Mouse (Mus musculus) left cerebral cortex, adult 2 months (tissue): ENCODE data around the gene Cisd2. TPM values are rescaled to one million over a fixed set of nuclear protein-coding genes. Genes with fewer than 3 reads are reported as not detected.

Experiments
- DNase-seq, 2 experiments: peaks; one replicate each; pipeline ENCODE4 v3.0.0; 2021 to 2022; ENCODE audit warnings: low spot score in 2 of 2, mixed read lengths in 1 of 2; ENCODE audit errors: extremely low spot score in 1 of 2
- H3K27ac ChIP-seq: fragments of 200-600 bp; 2 replicates; pipeline ENCODE4 v1.8.1; 2022
- H3K4me3 ChIP-seq: fragments of 200-600 bp; 2 replicates; pipeline ENCODE4 v1.8.1; 2022
- CTCF ChIP-seq: fragments of 200-600 bp; IDR thresholded peaks from 2 replicates; pipeline ENCODE4 v1.8.1; 2022; ENCODE audit warnings: antibody characterized with exemption, mild to moderate bottlenecking, moderate library complexity
- intact Hi-C: fragments of 180-260 bp; cut with DNase I; formaldehyde crosslinking; loops from one replicate; pipeline ENCODE4 v1.15.1; 2025
- long read RNA-seq, 2 experiments: library from polyadenylated mRNA; stranded (forward); transcript quantifications; one replicate each; pipeline ENCODE4 v2.0.0; 2021; ENCODE audit warnings: borderline mapping rate in 2 of 2
- total RNA-seq, 2 experiments: library from RNA; stranded (reverse); gene quantifications; 2 replicates each; pipeline ENCODE4 v1.2.3; 2021

The Cisd2 gene
- 10 to 100 TPM; 38.7 to 39.3 TPM for total RNA-seq
- long read RNA-seq, experiment 1, transcript Cisd2-201 (3 exons, 3,361 nt): major isoform, 36 of 44 reads
- long read RNA-seq, experiment 1, partial matches to known transcripts: 5 of 44 reads
- long read RNA-seq, experiment 1, other reads (novel, unspliced or antisense): 3 of 44 reads
- long read RNA-seq, experiment 2, transcript Cisd2-201 (3 exons, 3,361 nt): major isoform, 13 of 20 reads
- long read RNA-seq, experiment 2, partial matches to known transcripts: 0 of 20 reads
- long read RNA-seq, experiment 2, other reads (novel, unspliced or antisense): 5 of 20 reads

DNA sequence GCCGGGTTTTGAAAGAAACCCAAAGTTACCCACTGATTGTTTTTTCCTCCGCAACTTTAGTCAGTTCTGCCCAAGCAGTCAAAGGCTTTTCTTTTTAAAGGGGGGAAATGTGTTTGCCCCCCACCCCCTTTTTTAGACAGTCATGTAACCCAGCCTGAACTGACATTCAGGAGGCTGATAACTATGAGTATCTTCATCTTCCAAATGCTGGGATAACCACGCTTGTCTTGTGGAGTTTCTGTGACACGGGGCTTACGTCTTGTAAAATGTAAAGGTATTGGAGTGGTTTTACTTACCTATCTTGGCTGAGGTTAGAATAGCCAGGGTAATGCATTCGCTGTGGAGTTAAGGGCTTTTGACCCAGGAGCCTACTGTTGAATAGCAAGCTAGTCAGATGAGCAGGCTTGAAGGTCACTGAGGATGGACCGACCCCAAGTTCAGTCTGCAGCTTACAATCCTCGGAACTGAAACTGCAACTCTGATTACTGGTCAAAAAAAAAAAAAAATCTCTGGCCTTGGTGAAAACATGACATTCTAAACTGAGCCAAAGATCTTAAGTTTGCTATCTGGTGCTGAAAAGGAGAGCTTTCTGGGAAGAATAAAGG is at the start of gene Cisd2:
Cisd2 (minus strand) TSS at position 318 of the 605 bp plus-strand sequence.
- H3K4me3 ChIP-seq: peak within 1 kb of the TSS; percentile 73
- intact Hi-C loops: loop anchor here (1.0 kb wide), 1 partner anchor 15 kb away; the partner anchor contains the start of gene Ube2d3

DNA sequence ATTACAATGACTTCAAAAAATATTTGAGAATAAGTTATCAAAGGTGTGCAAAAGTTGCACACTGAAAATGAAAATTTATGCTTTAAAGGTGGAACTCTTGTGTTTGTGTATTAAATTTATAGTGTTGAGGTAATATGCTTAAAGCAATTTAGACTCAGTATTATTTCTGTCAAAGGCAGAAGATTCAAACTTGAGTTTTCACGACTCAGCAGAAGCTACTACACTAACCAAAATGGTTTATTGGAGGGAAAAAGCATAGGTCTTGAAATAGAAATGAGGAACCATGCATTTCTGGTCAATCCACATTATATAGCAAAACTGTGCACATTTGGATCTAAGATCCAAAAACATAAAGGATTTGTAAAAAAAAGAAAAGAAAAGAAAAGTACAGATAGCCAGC is 47.1 kb upstream of the Cisd2 start:
- Histone ChIP-seq H3K27ac (no peak overlapping the region), H3K4me3 (no peak overlapping the region)
- no peak for DNase-seq
- TF ChIP-seq CTCF: no peak
- intact Hi-C loops: no loop called here

More for the DNA sequence above, at the start of gene Cisd2:
- DNase-seq: no peak
- peak within 1 kb of the TSS; percentile 99 for H3K27ac ChIP-seq
- no peak for TF ChIP-seq CTCF

DNA sequence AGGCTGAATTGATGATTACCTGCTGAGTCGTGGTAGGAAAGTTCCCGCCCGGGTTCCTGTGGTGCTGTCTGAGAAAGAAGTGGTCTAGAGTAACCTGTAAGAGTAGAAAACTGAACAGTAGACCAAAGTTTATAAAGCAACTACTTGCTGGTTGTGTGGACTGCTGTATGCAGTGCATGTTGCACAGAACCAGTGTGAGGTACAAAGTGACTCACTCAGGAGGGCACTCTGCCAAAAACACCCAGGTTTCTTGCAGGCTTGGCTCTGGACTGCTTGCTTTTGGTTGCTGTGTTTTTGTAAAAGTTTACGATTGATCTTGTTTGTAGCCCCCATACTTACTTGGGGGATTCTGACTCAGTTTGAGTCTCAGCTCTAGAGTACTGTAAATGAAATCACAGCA is 46.2 kb upstream of the Cisd2 start:
- DNase-seq: peak; percentile 57 to 71
- Histone ChIP-seq H3K4me3 (no peak overlapping the region), H3K27ac (no peak overlapping the region)
- intact Hi-C loops: no loop called here
- TF ChIP-seq CTCF: no peak

DNA sequence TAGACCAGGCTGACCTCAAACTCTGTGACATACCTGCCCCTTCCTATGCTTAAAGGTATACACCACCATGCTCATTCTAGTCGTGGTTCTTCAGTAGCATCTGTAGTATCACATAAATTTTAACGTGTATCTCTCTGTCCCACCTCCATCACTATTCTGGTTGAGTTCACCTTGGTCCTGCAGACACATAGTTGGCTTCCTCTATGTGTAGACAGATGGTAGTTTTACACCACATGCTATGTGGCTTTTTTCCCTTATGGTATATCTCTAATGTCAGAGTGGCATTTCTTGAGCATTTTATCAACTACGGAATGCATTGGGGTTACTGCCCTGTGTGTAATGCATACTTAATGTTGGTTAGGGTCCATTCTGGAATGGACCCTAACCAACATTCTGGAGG is 45.4 kb upstream of the Cisd2 start:
- no peak for DNase-seq
- H3K27ac ChIP-seq: no peak overlapping the region
- H3K4me3 ChIP-seq: no peak overlapping the region
- intact Hi-C loops: no loop called here
- no peak for TF ChIP-seq CTCF

DNA sequence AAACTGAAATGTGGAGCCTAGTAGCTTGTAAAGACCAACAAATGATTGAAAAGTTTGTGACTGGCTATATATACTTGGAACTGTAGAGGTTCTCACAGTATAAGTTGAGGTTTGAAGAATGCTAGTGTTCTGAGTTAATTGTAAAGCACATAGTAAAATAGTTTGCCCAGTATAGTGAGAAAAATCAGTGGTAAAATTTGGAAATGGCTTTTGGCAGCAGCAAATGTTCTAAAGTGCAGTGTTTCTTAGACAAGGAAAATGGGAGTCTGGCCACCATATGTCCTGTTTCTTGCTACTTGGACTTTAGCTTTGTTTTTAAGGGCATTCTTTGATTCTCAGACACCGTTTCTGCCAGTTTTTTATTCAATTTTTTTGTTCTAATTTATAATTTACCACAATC is 44.7 kb upstream of the Cisd2 start:
- intact Hi-C loops: no loop called here
- no peak for TF ChIP-seq CTCF
- no peak for DNase-seq
- H3K4me3 ChIP-seq: no peak overlapping the region
- H3K27ac ChIP-seq: no peak overlapping the region

DNA sequence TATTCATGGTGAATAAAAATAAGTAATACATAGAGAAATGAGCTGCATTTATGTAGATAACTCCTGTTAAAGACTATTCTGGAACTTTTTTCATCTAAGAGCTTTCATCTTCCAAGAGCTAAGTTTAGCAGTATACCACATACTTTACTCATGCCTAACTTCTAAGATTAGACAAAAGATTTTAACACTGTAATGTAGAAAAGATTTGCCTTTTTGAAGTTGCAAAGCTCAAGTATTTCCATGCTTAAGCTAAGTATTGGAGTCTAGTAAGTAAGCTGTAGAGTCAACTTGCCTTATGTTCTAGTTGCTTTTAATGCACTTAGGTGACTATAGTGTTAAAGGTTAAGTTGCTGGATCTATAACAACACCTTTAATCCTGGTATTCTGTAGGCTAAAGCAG is 35.3 kb upstream of the Cisd2 start:
- no peak for TF ChIP-seq CTCF
- no peak for DNase-seq
- H3K27ac ChIP-seq: no peak overlapping the region
- no peak overlapping the region for H3K4me3 ChIP-seq
- intact Hi-C loops: no loop called here

DNA sequence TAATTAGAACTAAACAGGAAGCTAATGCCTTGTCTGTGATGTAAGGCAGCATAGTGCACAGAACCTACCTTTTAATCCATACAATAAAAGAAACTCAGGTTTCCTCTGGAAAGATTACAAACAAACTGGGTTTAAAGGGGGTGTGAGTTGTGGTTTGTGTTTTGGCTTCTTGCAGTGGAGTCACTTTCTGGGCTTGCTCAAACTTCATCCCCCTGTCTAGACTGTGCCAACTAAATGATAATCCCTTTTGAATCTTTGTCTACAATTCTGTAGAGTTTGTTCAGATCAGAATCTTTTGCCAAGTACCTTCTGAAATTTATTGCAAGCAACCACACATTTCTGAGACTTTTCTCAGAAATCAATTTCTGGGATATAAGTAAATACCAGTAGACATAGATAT is 21.2 kb upstream of the Cisd2 start:
- Histone ChIP-seq H3K27ac (no peak overlapping the region), H3K4me3 (no peak overlapping the region)
- no peak for DNase-seq
- intact Hi-C loops: loop anchor here (10.0 kb wide), 1 partner anchor 1900 kb away; the partner anchor contains the start of gene Tet2
- no peak for TF ChIP-seq CTCF

DNA sequence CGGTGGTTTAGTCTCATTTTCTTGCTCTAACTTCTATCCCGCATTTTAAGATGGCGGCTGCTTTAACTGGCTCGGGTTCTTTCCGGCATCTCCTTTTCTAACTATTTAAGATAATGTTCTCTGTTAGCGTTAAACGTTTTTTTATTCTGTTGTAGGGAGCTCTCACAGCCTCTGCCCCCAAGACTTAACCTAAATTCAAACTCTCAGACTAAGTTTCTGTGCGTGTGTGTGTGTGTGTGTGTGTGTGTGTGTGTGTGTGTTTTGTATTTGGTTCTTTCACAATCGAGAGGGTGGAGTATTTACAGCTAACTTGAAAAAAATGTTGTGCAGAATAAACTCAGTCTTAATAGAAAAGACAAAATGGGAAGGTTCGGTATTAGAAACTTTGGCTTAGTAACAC is 16.9 kb upstream of the Cisd2 start:
- no peak for DNase-seq
- H3K27ac ChIP-seq: peak overlapping the region; percentile 99; the same call in 1 of the 2 replicates
- H3K4me3 ChIP-seq: peak overlapping the region; percentile 87
- intact Hi-C loops: loop anchor here (10.0 kb wide), 1 partner anchor 1896 kb away; the partner anchor contains the start of gene Tet2
- TF ChIP-seq CTCF: no peak

DNA sequence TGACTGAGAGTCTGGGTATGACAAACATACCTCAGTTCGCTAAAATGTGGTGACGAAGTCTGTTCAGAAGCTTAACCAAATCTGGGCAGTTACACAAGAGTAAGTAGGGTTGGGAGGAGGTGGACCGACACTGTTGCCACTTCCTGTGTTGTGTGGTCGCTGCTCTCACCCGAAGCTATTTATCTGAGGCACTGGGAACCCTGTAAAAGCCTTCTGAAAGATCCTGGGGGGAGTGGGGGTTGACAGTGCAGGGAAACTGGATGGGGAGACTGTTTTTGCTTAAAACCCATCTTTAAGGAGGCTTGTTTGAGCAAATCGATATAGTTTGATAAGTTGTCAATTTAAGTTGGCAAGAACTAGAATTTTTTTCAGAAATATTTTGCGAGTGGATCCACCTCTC is 16.5 kb upstream of the Cisd2 start:
- Histone ChIP-seq H3K4me3 (peak overlapping the region; percentile 87), H3K27ac (peak overlapping the region; percentile 99; the same call in 1 of the 2 replicates)
- DNase-seq: no peak
- TF ChIP-seq CTCF: no peak
- intact Hi-C loops: loop anchor here (10.0 kb wide), 1 partner anchor 1895 kb away; the partner anchor contains the start of gene Tet2

DNA sequence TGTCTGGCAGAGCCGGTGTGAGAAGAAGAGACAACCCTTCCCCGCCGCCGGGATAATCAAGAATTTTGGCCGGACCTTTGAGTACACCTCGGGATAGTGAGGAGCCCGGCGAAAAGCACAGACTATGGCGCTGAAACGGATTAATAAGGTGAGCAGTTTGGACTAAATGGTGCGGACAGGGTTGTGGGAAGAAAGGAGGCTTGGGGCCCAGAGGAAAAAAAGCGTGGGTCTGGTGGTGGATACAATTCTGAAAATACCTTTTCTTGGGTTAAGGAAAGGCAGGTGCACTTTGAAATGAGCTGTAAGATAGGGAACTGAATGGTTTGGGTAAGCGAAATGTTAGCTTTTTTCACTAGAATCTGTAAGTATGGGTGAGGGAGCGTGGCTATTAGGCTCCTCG is 15.9 kb upstream of the Cisd2 start:
- intact Hi-C loops: loop anchor here (2.0 to 10.0 kb wide), 4 partner anchors 37 to 1895 kb away; partner anchors contain the start of genes Cxxc4, Nfkb1 and Tet2
- Histone ChIP-seq H3K4me3 (peak overlapping the region; percentile 87), H3K27ac (peak overlapping the region; percentile 99)
- DNase-seq: no peak
- no peak for TF ChIP-seq CTCF

DNA sequence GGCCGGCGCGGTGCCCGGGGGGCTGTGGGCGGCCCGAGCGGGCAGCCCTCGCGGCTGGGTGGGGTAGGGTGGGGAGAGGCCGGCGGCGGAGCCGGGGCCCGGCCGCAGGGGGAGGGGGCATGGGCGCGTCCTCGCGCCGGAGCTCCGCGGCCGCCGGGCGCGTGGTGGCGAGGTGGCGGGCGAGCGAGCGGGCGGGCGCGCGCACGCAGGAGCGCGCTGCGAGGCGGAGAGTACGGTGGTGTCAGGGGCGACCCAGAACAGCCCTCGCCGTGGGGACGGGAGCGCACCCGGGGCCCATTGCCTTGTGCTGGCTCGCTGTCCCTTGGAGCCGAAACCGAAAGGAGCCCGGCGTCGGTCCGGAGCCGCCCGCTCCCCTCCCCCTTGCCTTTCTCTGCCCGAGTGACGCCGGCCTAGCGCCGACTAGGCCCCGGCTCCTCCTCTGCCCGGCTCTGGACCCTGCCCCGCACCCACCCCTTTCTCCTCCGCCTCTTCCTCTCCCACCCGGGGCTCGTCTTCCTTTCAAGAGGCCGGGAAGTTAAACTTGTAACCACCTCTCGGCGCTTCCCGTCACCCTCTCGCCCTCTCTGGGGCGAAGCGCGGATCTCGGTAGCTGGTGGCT is 15.3 kb upstream of the Cisd2 start:
- peak overlapping the region; percentile 99 for H3K27ac ChIP-seq
- peak; percentile 76 to 77 for DNase-seq
- intact Hi-C loops: loop anchor here (1.0 to 10.0 kb wide), 4 partner anchors 16 to 1204 kb away; partner anchors contain the start of genes Cisd2, Cxxc4 and Nfkb1
- peak overlapping the region; percentile 87 for H3K4me3 ChIP-seq
- no peak for TF ChIP-seq CTCF

DNA sequence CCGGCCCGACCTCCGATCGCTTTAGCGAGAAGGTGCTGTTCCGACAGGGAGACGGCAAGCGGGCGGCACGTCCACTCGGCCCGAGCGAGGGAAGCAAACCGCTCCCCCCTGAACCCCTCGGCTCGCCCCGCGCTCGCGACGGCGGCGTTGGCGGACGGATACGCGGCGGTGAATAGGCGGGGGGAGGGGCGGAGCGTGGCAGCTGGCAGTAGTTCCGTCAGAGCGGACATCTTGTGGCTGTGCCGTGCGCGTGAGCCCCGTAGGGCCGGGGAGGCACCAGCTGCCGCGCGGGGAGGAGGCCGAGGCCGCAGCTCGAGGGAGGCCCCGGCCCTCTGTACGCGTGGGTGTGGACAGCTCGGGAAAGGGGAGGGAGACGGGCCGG is 14.8 kb upstream of the Cisd2 start:
- Histone ChIP-seq H3K4me3 (peak overlapping the region; percentile 87), H3K27ac (peak overlapping the region; percentile 99)
- no peak for TF ChIP-seq CTCF
- intact Hi-C loops: loop anchor here (1.0 to 10.0 kb wide), 4 partner anchors 15 to 1204 kb away; partner anchors contain the start of genes Cisd2, Cxxc4 and Nfkb1
- peak; percentile 92 to 94 for DNase-seq
